Mouse (Mus musculus): Measurements from ENCODE around the gene Klhl5. TPM values are rescaled to one million over a fixed set of nuclear protein-coding genes. Genes with fewer than 3 reads are reported as not detected.
A peak's percentile ranks its signal among the peaks of the same experiment; 100 is the strongest.

The Klhl5 gene
- total RNA-seq (2021) = 10 to 100 TPM; 69.4 to 73.1 TPM
- long read RNA-seq, experiment 1, transcript Klhl5-204 (11 exons, 3,149 nt) = major isoform, 21 of 40 reads
- long read RNA-seq, experiment 1, partial matches to known transcripts = 13 of 40 reads
- long read RNA-seq, experiment 1, other reads (novel, unspliced or antisense) = 6 of 40 reads
- long read RNA-seq, experiment 2, transcript Klhl5-204 (11 exons, 3,149 nt) = major isoform, 80 of 129 reads
- long read RNA-seq, experiment 2, partial matches to known transcripts = 37 of 129 reads
- long read RNA-seq, experiment 2, other reads (novel, unspliced or antisense) = 12 of 129 reads

- DNase-seq (ENCODE audit: low spot score in 2 of 2) = peak; percentile 84 to 90
These were observed at the start of gene Klhl5 for GRCm38 (mm10) chr5:65106876-65107772. Klhl5 (plus strand) TSS chr5:65107539.

GRCm38 (mm10) chr5:65057596-65057995 lies 49.7 kb upstream of the Klhl5 start:
- no peak for DNase-seq (ENCODE audit: low spot score in 2 of 2)

- no peak for DNase-seq (ENCODE audit: low spot score in 2 of 2)
These were observed 47.5 kb upstream of the Klhl5 start for GRCm38 (mm10) chr5:65059806-65060205.

GRCm38 (mm10) chr5:65062236-65062635 lies 45.1 kb upstream of the Klhl5 start:
- DNase-seq (ENCODE audit: low spot score in 2 of 2) = no peak

GRCm38 (mm10) chr5:65063266-65063665 lies 44.1 kb upstream of the Klhl5 start:
- DNase-seq (ENCODE audit: low spot score in 2 of 2) = no peak

GRCm38 (mm10) chr5:65068166-65068565 lies 39.2 kb upstream of the Klhl5 start:
- DNase-seq (ENCODE audit: low spot score in 2 of 2) = no peak

- DNase-seq (ENCODE audit: low spot score in 2 of 2) = no peak
These were observed 37.5 kb upstream of the Klhl5 start for GRCm38 (mm10) chr5:65069872-65070271.

GRCm38 (mm10) chr5:65071689-65072118 lies 35.6 kb upstream of the Klhl5 start:
- DNase-seq (ENCODE audit: low spot score in 2 of 2) = no peak

- DNase-seq (ENCODE audit: low spot score in 2 of 2) = no peak
These were observed 34.1 kb upstream of the Klhl5 start for GRCm38 (mm10) chr5:65073247-65073646.

- no peak for DNase-seq (ENCODE audit: low spot score in 2 of 2)
These were observed 32.6 kb upstream of the Klhl5 start for GRCm38 (mm10) chr5:65074693-65075092.

- DNase-seq (ENCODE audit: low spot score in 2 of 2) = no peak
These were observed 31.3 kb upstream of the Klhl5 start for GRCm38 (mm10) chr5:65076087-65076486.

- DNase-seq (ENCODE audit: low spot score in 2 of 2) = no peak
These were observed 30.6 kb upstream of the Klhl5 start for GRCm38 (mm10) chr5:65076748-65077147.

- DNase-seq (ENCODE audit: low spot score in 2 of 2) = no peak
These were observed 29.3 kb upstream of the Klhl5 start for GRCm38 (mm10) chr5:65078081-65078480.

- no peak for DNase-seq (ENCODE audit: low spot score in 2 of 2)
These were observed 27.5 kb upstream of the Klhl5 start for GRCm38 (mm10) chr5:65079881-65080280.

GRCm38 (mm10) chr5:65081836-65082235 lies 25.5 kb upstream of the Klhl5 start:
- no peak for DNase-seq (ENCODE audit: low spot score in 2 of 2)

- no peak for DNase-seq (ENCODE audit: low spot score in 2 of 2)
These were observed 20.8 kb upstream of the Klhl5 start for GRCm38 (mm10) chr5:65086522-65086921.

- DNase-seq (ENCODE audit: low spot score in 2 of 2) = no peak
These were observed 17.6 kb upstream of the Klhl5 start for GRCm38 (mm10) chr5:65089707-65090106.

- no peak for DNase-seq (ENCODE audit: low spot score in 2 of 2)
These were observed 16.0 kb upstream of the Klhl5 start for GRCm38 (mm10) chr5:65091184-65091858.

GRCm38 (mm10) chr5:65091921-65092320 lies 15.4 kb upstream of the Klhl5 start, which contains the start of gene Tmem156:
Tmem156 (minus strand) TSS chr5:65092132.
- DNase-seq (ENCODE audit: low spot score in 2 of 2) = no peak

- no peak for DNase-seq (ENCODE audit: low spot score in 2 of 2)
These were observed 13.6 kb upstream of the Klhl5 start for GRCm38 (mm10) chr5:65093769-65094168.

GRCm38 (mm10) chr5:65094902-65095545 lies 12.3 kb upstream of the Klhl5 start:
- no peak for DNase-seq (ENCODE audit: low spot score in 2 of 2)
